Mouse (Mus musculus): ENCODE measurements around the gene Psat1.

GRCm38 (mm10) chr19:15925719-15926045 is 21.5 kb downstream of the Psat1 start:
- TF ChIP-seq POLR2A (IDR thresholded peaks at IDR 0.05; ENCODE audit: low read depth, low read length) (no peak), CTCF (IDR thresholded peaks at IDR 0.05; ENCODE audit: extremely low read depth, insufficient read length, insufficient replicate concordance, low read depth, low read length) (no peak)
